In the genomic region with DNA sequence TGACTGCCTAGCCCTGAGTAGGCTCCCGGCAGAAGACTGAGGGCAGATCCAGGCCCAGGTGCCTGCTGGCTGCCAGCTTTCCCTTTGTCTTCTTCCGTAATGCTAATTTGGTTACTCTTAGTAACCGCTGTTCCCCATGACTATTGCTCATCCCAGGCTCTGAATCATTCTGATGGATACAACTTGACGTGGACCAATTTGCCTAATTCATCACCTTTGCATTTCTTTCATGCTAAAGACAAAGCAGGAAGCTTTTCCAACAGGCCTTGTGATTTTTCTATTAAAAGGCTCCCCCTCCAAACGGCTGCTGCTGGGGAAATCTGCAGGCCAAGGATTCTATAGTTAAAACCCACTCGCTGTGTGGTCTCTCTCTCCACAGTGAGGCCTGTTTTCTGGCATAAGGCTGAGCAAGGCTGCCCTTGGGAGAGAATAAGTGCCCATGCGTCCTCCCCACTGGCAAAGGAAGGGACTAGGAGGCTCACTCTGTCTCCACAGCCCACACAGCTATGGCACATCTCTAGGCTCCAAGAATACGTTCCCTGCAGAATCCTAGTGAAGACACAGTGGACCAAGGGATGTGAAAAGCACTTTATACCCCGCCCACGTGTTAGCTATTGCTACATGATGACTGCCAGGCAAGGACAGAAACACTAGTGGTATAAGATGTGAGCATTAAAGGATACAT, we compare ENCODE assay signal across 22 mouse cellular contexts.
A peak's percentile ranks its signal among the peaks of the same experiment; 100 is the strongest.
DNase-seq lines count a peak whose midpoint lies in the region; ATAC-seq lines count a peak whose summit lies in the region.
"Had no signal": no experiment of that assay in that cellular context is flagged by ENCODE, and none has a peak within 500 bp of the region (broad histone marks: within the 10 kb centered on the region; RNA-seq: fewer than 3 reads in every experiment).

No protein-coding gene starts in this region.

- intact Hi-C loops in left cerebral cortex, postnatal 36 days (cut with DNase I), result no loop called here

- 60% methylated on average over 10 of the region's 10 CpGs for WGBS in forebrain, embryonic 11.5 days
- WGBS in forebrain, embryonic 13.5 days, result 44% methylated on average over 10 of the region's 10 CpGs

- H3K27me3 ChIP-seq in forebrain, embryonic 11.5 days (ENCODE audit: control insufficient read depth, insufficient read depth, low read length), result peaks cover 9% of the 10 kb centered on the region; the same call in 1 of the 2 replicates
- H3K27me3 ChIP-seq in forebrain, embryonic 13.5 days, result peaks cover 24% of the 10 kb centered on the region; the same call in 1 of the 2 replicates
- H3K27me3 ChIP-seq: liver, embryonic 13.5 days had no signal

- H3K27ac ChIP-seq in forebrain, embryonic 11.5 days (ENCODE audit: low read depth, low read length), result no peak overlapping the region
- no peak overlapping the region for H3K27ac ChIP-seq in forebrain, embryonic 13.5 days
- H3K27ac ChIP-seq: forebrain, embryonic 15.5 days; heart, embryonic 10.5 days; limb, embryonic 12.5 days; liver, embryonic 13.5 days; neural tube, embryonic 15.5 days had no signal

- ATAC-seq in forebrain, embryonic 11.5 days (replicated peaks; ENCODE audit: low FRiP score), result no peak
- no peak for ATAC-seq in forebrain, embryonic 13.5 days
- ATAC-seq: CD4-positive, CD25-positive, alpha-beta regulatory T cell, adult 4 months; forebrain, embryonic 15.5 days had no signal

- H3K4me3 ChIP-seq in forebrain, embryonic 11.5 days (ENCODE audit: low read depth, low read length), result no peak overlapping the region
- H3K4me3 ChIP-seq in forebrain, embryonic 13.5 days, result no peak overlapping the region
- H3K4me3 ChIP-seq: forebrain, embryonic 15.5 days; heart, embryonic 10.5 days; limb, embryonic 12.5 days; liver, embryonic 13.5 days; neural tube, embryonic 15.5 days had no signal

- peak; percentile 30 for DNase-seq in forebrain, embryonic 11.5 days (ENCODE audit: low spot score)
- DNase-seq in layer of hippocampus, adult 9-11 months, result peak; percentile 9
- no peak for DNase-seq in layer of hippocampus, postnatal 25 days (ENCODE audit: extremely low spot score in 1 of 2, low spot score in 1 of 2)
- peak; percentile 61 for DNase-seq in brain, adult 2 months (ENCODE audit: low read depth, low spot score)
- peak; percentile 12 to 14 for DNase-seq in left cerebral cortex, postnatal 36 days (ENCODE audit: low spot score in 2 of 2)
- no peak for DNase-seq in embryo, embryonic 9.5 days (ENCODE audit: extremely low spot score)
- no peak for DNase-seq in lung, adult 18-20 months
- DNase-seq: adrenal gland, postnatal 36 days; cerebellum, postnatal 10 days; embryo, embryonic 11 days; gastrocnemius, postnatal 14 days; heart, postnatal 10 days; kidney, adult 9 months; kidney, postnatal 36 days; liver, embryonic 13.5 days had no signal

- H3K4me1 ChIP-seq in forebrain, embryonic 11.5 days (replicated peaks; ENCODE audit: control insufficient read depth, insufficient read depth, low read length), result peaks cover 6% of the 10 kb centered on the region; the same call in 1 of the 2 replicates
- H3K4me1 ChIP-seq in forebrain, embryonic 13.5 days, result peaks cover 23% of the 10 kb centered on the region
- H3K4me1 ChIP-seq: liver, embryonic 13.5 days had no signal

- H3K4me2 ChIP-seq in forebrain, embryonic 11.5 days (ENCODE audit: low read depth, low read length, severe bottlenecking), result no peak overlapping the region
- H3K4me2 ChIP-seq in forebrain, embryonic 13.5 days, result no peak overlapping the region
- H3K4me2 ChIP-seq: forebrain, embryonic 15.5 days; limb, embryonic 12.5 days; liver, embryonic 13.5 days; neural tube, embryonic 15.5 days had no signal

- H3K9ac ChIP-seq in forebrain, embryonic 11.5 days (ENCODE audit: low read length), result no peak overlapping the region
- H3K9ac ChIP-seq in forebrain, embryonic 13.5 days, result no peak overlapping the region
- H3K9ac ChIP-seq: forebrain, embryonic 15.5 days; limb, embryonic 12.5 days; liver, embryonic 13.5 days; neural tube, embryonic 15.5 days had no signal

- no peaks in the 10 kb centered on the region for H3K9me3 ChIP-seq in forebrain, embryonic 11.5 days (ENCODE audit: control insufficient read depth, low read length)
- H3K9me3 ChIP-seq in forebrain, embryonic 13.5 days (replicated peaks), result no peaks in the 10 kb centered on the region
- H3K9me3 ChIP-seq: forebrain, embryonic 15.5 days; G1E; heart, embryonic 10.5 days; limb, embryonic 12.5 days; liver, embryonic 13.5 days; neural tube, embryonic 15.5 days had no signal

- no peaks in the 10 kb centered on the region for H3K36me3 ChIP-seq in forebrain, embryonic 11.5 days (ENCODE audit: control insufficient read depth, insufficient read depth, low read length)
- no peaks in the 10 kb centered on the region for H3K36me3 ChIP-seq in forebrain, embryonic 13.5 days (ENCODE audit: poor library complexity, severe bottlenecking)
- H3K36me3 ChIP-seq: forebrain, embryonic 15.5 days; G1E; heart, embryonic 10.5 days; limb, embryonic 12.5 days; liver, embryonic 13.5 days; neural tube, embryonic 15.5 days had no signal

Comparison
In these comparisons a context has a peak if more than half of its experiments do, and no peak if none do; other contexts are left out.
1. DNase-seq: peak in forebrain, embryonic 11.5 days (single experiment), layer of hippocampus, adult 9-11 months (single experiment), brain, adult 2 months (single experiment) and left cerebral cortex, postnatal 36 days (2 of 2); none in layer of hippocampus, postnatal 25 days (0 of 2), embryo, embryonic 9.5 days (single experiment) and lung, adult 18-20 months (0 of 2).